Mouse (Mus musculus) stomach, postnatal 0 days (tissue): ENCODE data around the gene Pdia4.

Source experiments
- CTCF ChIP-seq: IDR thresholded peaks from 2 replicates; pipeline ENCODE4 v1.5.1; 2016; ENCODE audit warnings: antibody characterized with exemption, low read depth, mild to moderate bottlenecking, moderate library complexity
- EP300 ChIP-seq: optimal IDR thresholded peaks from 2 replicates; pipeline ENCODE3; 2016; ENCODE audit warnings: antibody characterized with exemption

- TF ChIP-seq CTCF (no peak), EP300 (no peak)
These were observed 20.7 kb downstream of the Pdia4 start for GRCm38 (mm10) chr6:47792533-47792932.
